Mouse (Mus musculus) embryo, embryonic 11.5 days (tissue): ENCODE measurements around the gene Mgat5.

Experiments
- DNase-seq: peaks from one replicate; pipeline ENCODE4 v3.0.0-alpha.2; 2012; ENCODE audit warnings: low read depth, low spot score

Gene Mgat5

GRCm38 (mm10) chr1:127217665-127218064 lies 12.8 kb downstream of the Mgat5 start:
- no peak for DNase-seq

GRCm38 (mm10) chr1:127218182-127218581 lies 13.4 kb downstream of the Mgat5 start:
- no peak for DNase-seq

DNA sequence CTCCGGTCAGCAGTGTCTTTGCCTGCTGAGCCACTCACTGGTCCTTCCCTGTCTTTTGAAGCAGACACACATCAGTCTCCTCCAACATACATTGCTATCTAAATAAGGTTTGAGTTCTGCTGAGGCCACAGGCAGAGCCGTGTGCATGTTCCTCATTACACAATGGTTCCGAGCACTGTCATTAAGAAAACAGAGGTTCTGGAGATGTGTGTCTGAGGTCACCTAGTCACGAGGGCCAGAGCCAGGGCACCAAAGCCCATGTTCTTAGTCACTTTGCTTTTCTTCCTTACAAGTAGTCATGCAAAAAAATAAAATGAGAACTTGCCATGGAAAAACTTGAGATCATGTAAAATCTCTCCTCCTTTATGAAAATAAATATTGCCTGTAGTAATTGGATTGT lies 14.3 kb downstream of the Mgat5 start:
- no peak for DNase-seq

DNA sequence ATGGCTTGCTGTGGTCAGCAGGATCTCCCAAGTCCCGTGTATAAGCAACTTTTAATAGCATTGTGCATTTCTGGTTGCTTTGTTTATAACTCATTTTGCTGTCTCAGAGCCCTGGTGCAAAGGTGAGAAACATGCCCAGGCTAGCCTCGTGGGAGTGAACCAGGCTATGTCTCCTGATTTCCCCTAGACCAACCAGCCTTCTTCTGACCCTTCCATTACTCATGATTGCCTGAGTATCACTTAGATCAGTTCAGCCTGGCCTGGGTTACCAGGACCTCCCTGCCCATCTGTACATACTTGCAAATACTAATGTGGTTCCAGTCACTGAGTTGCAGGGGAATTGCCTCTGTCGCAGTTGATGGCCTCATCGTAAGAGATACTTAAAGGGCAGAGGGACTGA lies 14.8 kb downstream of the Mgat5 start:
- DNase-seq = no peak

GRCm38 (mm10) chr1:127221998-127222736 lies 17.4 kb downstream of the Mgat5 start:
- no peak for DNase-seq

DNA sequence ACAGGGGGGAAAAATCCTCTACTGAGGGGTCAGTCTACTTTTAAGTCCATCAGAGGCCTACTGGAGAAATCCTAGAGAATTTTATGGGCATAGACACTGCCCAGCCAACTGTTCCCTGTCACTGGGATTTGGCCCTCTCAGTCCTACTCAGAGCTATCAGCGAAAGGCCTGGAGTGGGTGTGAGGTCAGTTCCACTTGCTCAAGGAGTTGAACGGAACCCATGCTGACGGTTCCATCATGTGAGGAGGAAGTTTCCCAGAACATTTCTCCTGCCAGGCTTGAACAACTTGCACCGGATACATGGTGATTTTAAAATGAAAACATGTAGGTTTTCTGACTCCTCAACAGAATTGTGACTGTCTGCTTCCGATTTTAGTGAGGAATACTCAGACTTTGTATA lies 20.2 kb downstream of the Mgat5 start:
- no peak for DNase-seq

DNA sequence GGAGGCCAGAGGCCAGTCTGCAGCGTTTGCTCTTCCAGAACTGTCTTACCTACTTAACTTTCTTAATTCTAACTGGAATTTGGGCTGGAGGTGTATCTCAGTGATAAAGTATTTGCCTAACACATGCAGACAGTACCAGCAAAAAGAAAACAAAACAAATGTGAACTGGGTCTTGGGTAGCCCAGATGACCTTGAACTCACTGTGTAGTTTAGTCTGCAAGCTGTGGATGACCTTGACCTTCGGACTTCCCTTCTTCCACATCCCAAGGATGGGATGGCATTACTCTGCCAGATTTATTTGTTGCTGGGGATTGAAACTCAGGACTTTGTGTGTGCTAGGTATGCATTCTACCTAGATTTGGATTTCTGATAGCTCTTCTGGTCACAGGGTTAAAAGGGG lies 24.2 kb downstream of the Mgat5 start:
- no peak for DNase-seq

GRCm38 (mm10) chr1:127230468-127230867 lies 25.7 kb downstream of the Mgat5 start:
- DNase-seq = no peak

GRCm38 (mm10) chr1:127233191-127233651 lies 28.4 kb downstream of the Mgat5 start:
- DNase-seq = no peak

DNA sequence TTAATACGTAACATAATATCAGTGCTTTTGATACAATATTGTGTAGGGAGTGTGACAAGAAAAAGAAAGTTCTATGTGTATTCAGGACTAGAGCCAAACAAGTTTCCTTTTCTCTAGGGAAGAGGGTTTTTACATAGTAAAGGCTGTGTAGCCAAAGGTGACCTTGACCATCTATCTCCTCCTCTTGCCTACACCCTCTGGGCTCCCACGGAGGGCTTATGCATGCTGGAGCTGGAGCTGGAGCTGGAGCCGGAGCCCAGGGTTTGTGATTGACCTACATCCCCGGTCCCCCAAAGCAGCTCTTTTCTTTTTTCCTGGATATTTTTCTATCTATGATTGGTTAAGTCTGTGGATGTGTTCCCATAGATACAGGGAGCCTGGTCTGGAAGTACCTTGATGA lies 30.3 kb downstream of the Mgat5 start:
- no peak for DNase-seq

GRCm38 (mm10) chr1:127236396-127236795 lies 31.6 kb downstream of the Mgat5 start:
- DNase-seq = no peak

DNA sequence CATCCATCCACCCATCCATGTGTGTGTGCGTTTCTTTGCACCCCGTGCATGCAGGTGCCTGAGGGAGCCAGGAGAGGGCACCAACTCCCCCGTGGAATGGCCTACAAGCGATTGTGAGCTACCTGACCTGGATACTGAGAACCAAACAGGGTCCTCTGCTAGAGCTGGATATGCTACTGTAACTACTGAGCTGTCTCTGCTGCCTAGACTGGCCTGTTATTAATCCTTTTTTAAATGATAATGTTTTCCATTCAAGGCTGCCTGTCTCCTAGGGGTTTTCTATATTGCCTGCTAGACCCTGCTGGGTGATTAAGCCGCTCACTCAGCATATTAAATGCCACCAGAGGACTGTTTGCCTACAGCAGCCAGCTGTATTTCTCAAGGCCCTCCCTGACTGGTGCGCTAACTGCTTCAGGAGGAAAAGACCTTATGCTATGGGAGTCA lies 34.1 kb downstream of the Mgat5 start:
- no peak for DNase-seq

GRCm38 (mm10) chr1:127239914-127240313 lies 35.1 kb downstream of the Mgat5 start:
- DNase-seq = no peak

GRCm38 (mm10) chr1:127242151-127242887 lies 37.5 kb downstream of the Mgat5 start:
- no peak for DNase-seq

- no peak for DNase-seq
These were observed 38.2 kb downstream of the Mgat5 start for GRCm38 (mm10) chr1:127242888-127243588.

GRCm38 (mm10) chr1:127244054-127244770 lies 39.4 kb downstream of the Mgat5 start:
- no peak for DNase-seq

DNA sequence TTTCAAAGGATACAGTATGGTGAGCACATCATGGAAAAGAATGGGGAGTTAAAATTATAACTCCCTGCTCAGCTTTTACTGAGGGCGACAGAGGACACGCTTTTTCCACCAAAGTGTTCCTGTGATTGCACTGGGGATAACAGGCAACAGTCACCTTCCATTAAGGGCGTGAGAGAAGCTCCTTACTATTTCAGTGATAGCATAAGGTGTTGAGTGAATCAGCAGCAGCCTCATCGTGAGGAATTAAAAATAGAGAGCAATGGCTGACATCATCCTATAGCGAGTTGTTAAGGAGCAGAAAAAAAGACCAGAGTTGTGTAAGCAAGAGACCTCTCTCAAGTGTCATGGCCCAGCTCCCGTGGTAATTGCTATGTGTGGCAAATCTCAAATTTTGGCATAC lies 41.3 kb downstream of the Mgat5 start:
- no peak for DNase-seq

GRCm38 (mm10) chr1:127248433-127248832 lies 43.6 kb downstream of the Mgat5 start:
- no peak for DNase-seq

DNA sequence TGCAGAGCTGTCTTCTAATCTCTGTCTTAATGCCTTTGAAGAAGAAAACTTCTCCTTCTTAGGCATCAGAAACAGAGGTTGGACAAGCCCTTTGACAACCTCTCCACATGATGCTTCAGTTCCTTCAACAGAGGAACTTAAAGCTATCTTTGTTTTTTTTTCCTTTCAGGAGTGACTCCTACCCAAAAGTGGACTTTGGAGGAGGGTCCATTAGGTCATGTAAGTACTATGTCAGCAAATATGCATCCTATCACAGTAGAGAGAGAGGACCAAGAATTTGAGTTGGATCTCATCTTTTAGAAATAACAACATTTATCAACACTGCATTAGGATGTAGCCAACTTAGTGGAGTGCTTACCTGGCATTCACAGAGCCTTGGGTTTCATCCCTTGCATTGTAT lies 44.8 kb downstream of the Mgat5 start:
- DNase-seq = no peak

GRCm38 (mm10) chr1:127250313-127250712 lies 45.5 kb downstream of the Mgat5 start:
- DNase-seq = no peak

DNA sequence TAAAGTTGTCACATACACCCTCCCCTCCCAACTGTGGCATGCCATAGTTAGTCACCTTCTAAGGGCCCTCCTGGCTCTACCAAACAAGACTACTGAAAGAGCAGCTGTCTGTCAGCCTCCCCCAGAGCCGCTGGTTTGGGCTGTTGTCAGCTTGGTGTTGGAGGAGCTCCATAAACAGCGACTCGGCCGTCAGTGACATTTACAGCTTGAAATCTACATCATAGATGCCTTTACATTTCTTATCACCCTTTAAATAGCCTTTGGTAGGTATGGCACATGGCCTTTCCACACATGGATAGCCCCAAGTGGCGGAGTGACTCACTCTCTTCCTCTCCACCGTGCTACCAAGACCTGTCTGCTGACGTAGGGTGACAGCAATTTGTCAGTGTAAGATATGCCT lies 46.9 kb downstream of the Mgat5 start:
- no peak for DNase-seq

DNA sequence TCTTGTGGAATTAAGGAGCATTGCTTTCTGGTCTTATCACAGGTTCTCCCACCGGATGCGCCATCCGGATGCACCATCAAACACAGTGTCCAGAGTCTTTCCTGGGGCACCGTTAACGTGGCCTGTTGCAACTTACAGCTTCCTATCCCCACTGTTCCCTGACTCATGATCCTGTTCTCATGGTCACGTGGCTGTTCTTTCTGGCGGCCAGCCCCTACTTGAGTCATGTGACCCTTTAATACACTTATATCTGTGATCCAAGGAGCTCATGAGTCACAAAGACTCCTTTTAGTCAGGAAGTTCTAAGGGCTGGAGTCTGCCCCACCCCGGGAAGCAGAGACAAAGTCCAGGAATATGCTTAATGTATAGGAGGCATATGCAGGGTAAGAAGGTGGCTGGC lies 52.2 kb downstream of the Mgat5 start:
- DNase-seq = no peak
